ENCODE assay signal across 18 mouse cellular contexts in genomic region chr5:113452691-113453090, GRCm38 (mm10). TPM values are rescaled to one million over a fixed set of nuclear protein-coding genes. Genes with fewer than 3 reads are reported as not detected.
DNase-seq lines count a peak whose midpoint lies in the region; ATAC-seq lines count a peak whose summit lies in the region.
"Had no signal": no experiment of that assay in that cellular context is flagged by ENCODE, and none has a peak within 500 bp of the region (broad histone marks: within the 10 kb centered on the region; RNA-seq: fewer than 3 reads in every experiment).

No protein-coding gene starts in this region.

- peaks cover 10% of the 10 kb centered on the region; the same call in 1 of the 2 replicates for H3K4me1 ChIP-seq in forebrain, embryonic 14.5 days (ENCODE audit: control insufficient read depth, insufficient read depth, low read length)
- H3K4me1 ChIP-seq in forebrain, embryonic 16.5 days (replicated peaks; ENCODE audit: control insufficient read depth, insufficient read depth, low read length), result peaks cover 7% of the 10 kb centered on the region
- H3K4me1 ChIP-seq in hindbrain, embryonic 13.5 days (replicated peaks), result peaks cover 34% of the 10 kb centered on the region

- 0% methylated on average over 1 of the region's 1 CpGs for WGBS in forebrain, embryonic 14.5 days
- 6% methylated on average over 1 of the region's 1 CpGs for WGBS in forebrain, embryonic 16.5 days
- 0% methylated on average over 1 of the region's 1 CpGs for WGBS in hindbrain, embryonic 13.5 days

- DNase-seq in forebrain, embryonic 14.5 days (ENCODE audit: low spot score), result no peak
- DNase-seq in ZHBTc4 (ENCODE audit: low read depth, low spot score), result peak; percentile 68
- DNase-seq in neural tube, embryonic 10.5 days (ENCODE audit: extremely low spot score, low spot score), result peak; percentile 66
- no peak for DNase-seq in heart, adult 8-10 months (ENCODE audit: low spot score)
- no peak for DNase-seq in yolk sac, embryonic 10.5 days (ENCODE audit: low spot score)
- DNase-seq in lung, postnatal 25 days (ENCODE audit: low spot score), result no peak
- DNase-seq: adrenal gland, adult 8-10 months; cerebellum, adult 9-11 months; heart, postnatal 10 days; kidney, postnatal 36 days; liver, postnatal 0 days; thymus, postnatal 4 days had no signal

- no peak overlapping the region for H3K4me2 ChIP-seq in forebrain, embryonic 14.5 days (ENCODE audit: low read length)
- no peak overlapping the region for H3K4me2 ChIP-seq in forebrain, embryonic 16.5 days (ENCODE audit: low read length)
- no peak overlapping the region for H3K4me2 ChIP-seq in hindbrain, embryonic 13.5 days
- H3K4me2 ChIP-seq: embryonic facial prominence, embryonic 15.5 days; intestine, embryonic 15.5 days; limb, embryonic 13.5 days had no signal

- ATAC-seq in forebrain, embryonic 14.5 days, result no peak
- no peak for ATAC-seq in forebrain, embryonic 16.5 days
- ATAC-seq in hindbrain, embryonic 13.5 days (ENCODE audit: low FRiP score), result no peak
- ATAC-seq: intestine, embryonic 15.5 days; liver, postnatal 0 days had no signal

- no peak overlapping the region for H3K4me3 ChIP-seq in forebrain, embryonic 14.5 days (ENCODE audit: low read depth, low read length)
- H3K4me3 ChIP-seq in forebrain, embryonic 16.5 days (replicated peaks; ENCODE audit: low read length), result no peak overlapping the region
- no peak overlapping the region for H3K4me3 ChIP-seq in hindbrain, embryonic 13.5 days
- H3K4me3 ChIP-seq: embryonic facial prominence, embryonic 15.5 days; intestine, embryonic 15.5 days; limb, embryonic 13.5 days had no signal

- no peaks in the 10 kb centered on the region for H3K27me3 ChIP-seq in forebrain, embryonic 14.5 days (replicated peaks; ENCODE audit: control insufficient read depth, insufficient read depth, low read length)
- H3K27me3 ChIP-seq in forebrain, embryonic 16.5 days (replicated peaks; ENCODE audit: control insufficient read depth, insufficient read depth, low read length), result no peaks in the 10 kb centered on the region
- peaks cover 2% of the 10 kb centered on the region; the same call in 1 of the 2 replicates for H3K27me3 ChIP-seq in hindbrain, embryonic 13.5 days
- H3K27me3 ChIP-seq: embryonic facial prominence, embryonic 15.5 days; intestine, embryonic 15.5 days had no signal

- H3K36me3 ChIP-seq in forebrain, embryonic 14.5 days (ENCODE audit: control insufficient read depth, insufficient read depth, low read length), result no peaks in the 10 kb centered on the region
- H3K36me3 ChIP-seq in forebrain, embryonic 16.5 days (ENCODE audit: control insufficient read depth, insufficient read depth), result no peaks in the 10 kb centered on the region
- H3K36me3 ChIP-seq in hindbrain, embryonic 13.5 days, result no peaks in the 10 kb centered on the region
- H3K36me3 ChIP-seq: embryonic facial prominence, embryonic 15.5 days; intestine, embryonic 15.5 days; limb, embryonic 13.5 days had no signal

- peak overlapping the region; percentile 63; the same call in 1 of the 2 replicates for H3K27ac ChIP-seq in forebrain, embryonic 14.5 days (ENCODE audit: low read depth, low read length)
- H3K27ac ChIP-seq in forebrain, embryonic 16.5 days (ENCODE audit: low read length), result no peak overlapping the region
- no peak overlapping the region for H3K27ac ChIP-seq in hindbrain, embryonic 13.5 days
- H3K27ac ChIP-seq: embryonic facial prominence, embryonic 15.5 days; intestine, embryonic 15.5 days; limb, embryonic 13.5 days had no signal

- peak overlapping the region; percentile 13; the same call in 1 of the 2 replicates for H3K9ac ChIP-seq in forebrain, embryonic 14.5 days (ENCODE audit: low read length)
- no peak overlapping the region for H3K9ac ChIP-seq in forebrain, embryonic 16.5 days (replicated peaks; ENCODE audit: low read depth, low read length)
- H3K9ac ChIP-seq in hindbrain, embryonic 13.5 days, result 0 out of 2 replicates have a peak overlapping the region, but pooled peaks have one; percentile 36
- H3K9ac ChIP-seq: embryonic facial prominence, embryonic 15.5 days; intestine, embryonic 15.5 days; limb, embryonic 13.5 days; liver, postnatal 0 days had no signal

- H3K9me3 ChIP-seq in forebrain, embryonic 14.5 days (replicated peaks; ENCODE audit: control insufficient read depth, low read length), result no peaks in the 10 kb centered on the region
- H3K9me3 ChIP-seq in forebrain, embryonic 16.5 days (ENCODE audit: control insufficient read depth, low read length), result no peaks in the 10 kb centered on the region; the same call in 1 of the 2 replicates
- H3K9me3 ChIP-seq in hindbrain, embryonic 13.5 days, result no peaks in the 10 kb centered on the region
- H3K9me3 ChIP-seq: intestine, embryonic 15.5 days had no signal

RNA-seq across cellular contexts. Expression of gene Wscd2, which starts 37.4 kb away (rescaled TPM):
- polyA plus RNA-seq in forebrain, embryonic 14.5 days (2014; fragmentation: Nextera tagmentation; extraction: Ambion mirVana), result 3.4 and 5.3 TPM in 2 replicates
- 6.6 and 11.3 TPM in 2 replicates for polyA plus RNA-seq in forebrain, embryonic 16.5 days (2015; fragmentation: Nextera tagmentation; extraction: Ambion mirVana)
- 9.8 and 10.4 TPM in 2 replicates for polyA plus RNA-seq in hindbrain, embryonic 13.5 days (2015; fragmentation: Nextera tagmentation; extraction: Ambion mirVana)
- total RNA-seq in heart, adult 8-10 months (2022), result under 1 TPM in 3 of 4 experiments, not detected in 1; 0.11 to 0.23 (median 0.16) TPM
- total RNA-seq: granulocyte monocyte progenitor cell, adult 5-6 weeks had no signal
- polyA plus RNA-seq: liver, postnatal 0 days had no signal

Comparison
In these comparisons a context has a peak if more than half of its experiments do, and no peak if none do; other contexts are left out.
1. DNase-seq: peak in ZHBTc4 (single experiment) and neural tube, embryonic 10.5 days (single experiment); none in forebrain, embryonic 14.5 days (single experiment), heart, adult 8-10 months (single experiment), yolk sac, embryonic 10.5 days (single experiment) and lung, postnatal 25 days (single experiment).